Mouse (Mus musculus): ENCODE measurements around the gene Gsdma3. TPM values are rescaled to one million over a fixed set of nuclear protein-coding genes. Genes with fewer than 3 reads are reported as not detected.

Gsdma3 gene
- polyA plus RNA-seq (2014; fragmentation: Nextera tagmentation; extraction: Ambion mirVana): not detected in 2 replicates

DNA sequence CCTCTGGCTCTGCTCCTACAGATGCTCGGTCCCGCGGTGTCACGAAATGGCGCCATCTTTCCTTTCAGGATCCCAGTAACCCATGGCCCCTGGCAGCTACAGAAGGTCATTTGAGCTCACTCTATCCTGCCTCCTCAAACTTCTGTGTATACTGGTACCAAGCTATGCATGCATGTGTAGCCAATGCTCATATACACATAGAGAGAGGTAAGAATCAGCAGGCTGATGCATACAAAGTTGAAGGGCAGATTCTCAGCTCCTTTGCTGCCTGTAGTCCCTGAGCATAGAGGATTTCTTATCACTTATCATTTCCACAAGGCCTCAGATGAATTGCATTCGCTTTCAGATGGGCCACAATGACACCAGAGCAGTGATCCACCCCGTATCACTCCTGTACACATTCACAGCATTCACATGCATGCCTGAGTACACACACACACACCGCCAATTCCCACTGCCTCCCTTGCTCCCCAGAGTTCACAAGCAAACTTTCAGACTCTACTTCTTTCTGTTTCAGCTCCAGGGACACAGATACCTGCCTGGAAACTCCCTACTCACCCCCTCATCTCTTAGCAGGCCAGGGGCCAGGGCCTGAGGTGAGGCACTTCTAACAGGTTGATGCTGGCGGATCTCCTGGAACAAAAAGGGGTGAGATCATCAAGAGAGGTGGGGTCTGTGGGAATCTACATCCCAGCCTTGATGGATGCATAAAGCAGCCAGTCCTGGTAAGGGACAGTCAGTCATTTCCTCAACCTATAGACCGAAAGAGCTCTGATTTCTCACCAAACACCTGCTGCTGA is at the start of gene Gsdma3, which contains the start of gene Gm12355:
Gene Gsdma3, plus strand, starts transcription at position 750 of the 800 bp plus-strand sequence.
Gene Gm12355, minus strand, starts transcription at position 51 of the 800 bp plus-strand sequence.
- Histone ChIP-seq H3K27me3 (ENCODE audit: control insufficient read depth, insufficient read depth, low read length) (no peaks in the 10 kb centered on the region), H3K9ac (ENCODE audit: low read depth, low read length) (no peak within 1 kb of the TSS), H3K4me2 (replicated peaks; ENCODE audit: low read depth, low read length) (no peak within 1 kb of the TSS), H3K4me3 (ENCODE audit: low read length) (no peak within 1 kb of the TSS), H3K4me1 (ENCODE audit: control insufficient read depth, insufficient read depth, low read length) (no peaks in the 10 kb centered on the region), H3K9me3 (ENCODE audit: control insufficient read depth, low read length) (0 out of 2 replicates have a peak, but pooled peaks cover 2% of the 10 kb centered on the region), H3K36me3 (ENCODE audit: control insufficient read depth, insufficient read depth, low read length) (no peaks in the 10 kb centered on the region), H3K27ac (ENCODE audit: low read depth, low read length) (no peak within 1 kb of the TSS)
- no peak for ATAC-seq (ENCODE audit: low FRiP score, low TSS enrichment)
- WGBS: 88% methylated on average over 10 of the region's 10 CpGs

DNA sequence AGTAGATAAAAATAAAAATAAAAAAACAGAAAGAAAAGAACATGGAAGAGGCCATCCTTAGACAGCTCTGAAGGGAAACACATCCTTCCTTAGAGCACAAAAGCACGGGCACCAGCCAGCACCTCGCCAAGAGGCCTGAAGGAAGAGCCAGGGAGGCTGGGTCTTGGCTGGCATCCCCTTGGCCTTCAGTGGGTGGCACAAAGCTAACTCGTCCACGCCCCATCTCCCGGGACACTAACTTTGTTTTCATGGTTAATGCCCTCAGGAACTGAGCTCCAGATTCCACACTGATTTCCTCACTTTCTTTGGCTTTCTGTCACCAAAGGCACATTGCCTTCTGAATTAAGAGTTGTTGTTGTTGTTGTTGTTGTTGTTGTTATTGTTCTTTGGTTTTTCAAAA is 48.4 kb upstream of the Gsdma3 start:
- Histone ChIP-seq H3K4me1 (ENCODE audit: control insufficient read depth, insufficient read depth, low read length) (no peaks in the 10 kb centered on the region), H3K27ac (ENCODE audit: low read depth, low read length) (no peak overlapping the region), H3K27me3 (ENCODE audit: control insufficient read depth, insufficient read depth, low read length) (no peaks in the 10 kb centered on the region), H3K9ac (ENCODE audit: low read depth, low read length) (no peak overlapping the region), H3K9me3 (ENCODE audit: control insufficient read depth, low read length) (no peaks in the 10 kb centered on the region), H3K4me2 (replicated peaks; ENCODE audit: low read depth, low read length) (no peak overlapping the region), H3K36me3 (ENCODE audit: control insufficient read depth, insufficient read depth, low read length) (peaks cover 15% of the 10 kb centered on the region), H3K4me3 (ENCODE audit: low read length) (no peak overlapping the region)
- no peak for ATAC-seq (ENCODE audit: low FRiP score, low TSS enrichment)
- 85% methylated on average over 5 of the region's 5 CpGs for WGBS

DNA sequence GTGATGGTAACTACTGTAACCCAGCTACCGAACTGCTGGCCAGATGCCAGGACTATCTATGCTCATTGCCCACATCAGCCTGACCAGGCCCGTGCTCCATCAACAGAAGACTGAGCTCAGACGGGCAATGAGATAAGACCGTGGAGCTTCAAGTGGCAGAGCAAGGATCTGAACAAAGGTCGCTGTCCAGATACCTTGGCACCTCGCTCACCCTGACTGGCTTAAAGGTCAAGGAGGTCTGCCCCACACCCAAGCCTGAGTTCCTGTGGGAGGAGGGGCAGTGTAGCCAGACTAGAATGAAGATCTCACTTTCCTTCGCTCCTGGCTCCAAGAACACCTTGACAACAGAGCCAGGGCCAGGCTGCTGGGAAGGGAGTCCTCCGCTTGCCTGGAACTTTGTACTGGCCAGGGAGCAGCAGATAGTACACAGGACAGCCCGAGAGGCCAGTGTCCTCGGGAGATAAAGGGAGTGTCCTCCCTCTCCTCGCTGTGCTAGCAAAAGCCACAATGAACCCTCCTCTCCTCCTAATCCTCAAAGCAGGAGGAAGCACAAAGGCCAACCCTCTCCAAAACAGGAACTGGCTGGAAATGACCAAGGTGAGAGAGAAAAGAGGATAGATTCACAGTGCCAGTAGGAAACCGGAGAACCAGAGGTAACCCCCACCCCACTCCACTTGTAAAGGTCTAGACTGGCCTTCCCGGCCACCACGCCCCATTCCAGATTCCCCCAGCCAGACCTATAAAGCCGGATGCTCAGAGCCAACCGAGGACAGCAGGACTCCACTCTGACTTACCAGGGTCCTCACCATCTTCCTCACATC is 45.6 kb upstream of the Gsdma3 start:
- peaks cover 23% of the 10 kb centered on the region for H3K36me3 ChIP-seq (ENCODE audit: control insufficient read depth, insufficient read depth, low read length)
- no peak overlapping the region for H3K9ac ChIP-seq (ENCODE audit: low read depth, low read length)
- H3K9me3 ChIP-seq (ENCODE audit: control insufficient read depth, low read length): no peaks in the 10 kb centered on the region
- WGBS: 79% methylated on average over 16 of the region's 16 CpGs
- no peak overlapping the region for H3K4me3 ChIP-seq (ENCODE audit: low read length)
- ATAC-seq (ENCODE audit: low FRiP score, low TSS enrichment): no peak
- H3K27me3 ChIP-seq (ENCODE audit: control insufficient read depth, insufficient read depth, low read length): no peaks in the 10 kb centered on the region
- no peak overlapping the region for H3K27ac ChIP-seq (ENCODE audit: low read depth, low read length)
- peaks cover 4% of the 10 kb centered on the region for H3K4me1 ChIP-seq (ENCODE audit: control insufficient read depth, insufficient read depth, low read length)
- H3K4me2 ChIP-seq (replicated peaks; ENCODE audit: low read depth, low read length): no peak overlapping the region

DNA sequence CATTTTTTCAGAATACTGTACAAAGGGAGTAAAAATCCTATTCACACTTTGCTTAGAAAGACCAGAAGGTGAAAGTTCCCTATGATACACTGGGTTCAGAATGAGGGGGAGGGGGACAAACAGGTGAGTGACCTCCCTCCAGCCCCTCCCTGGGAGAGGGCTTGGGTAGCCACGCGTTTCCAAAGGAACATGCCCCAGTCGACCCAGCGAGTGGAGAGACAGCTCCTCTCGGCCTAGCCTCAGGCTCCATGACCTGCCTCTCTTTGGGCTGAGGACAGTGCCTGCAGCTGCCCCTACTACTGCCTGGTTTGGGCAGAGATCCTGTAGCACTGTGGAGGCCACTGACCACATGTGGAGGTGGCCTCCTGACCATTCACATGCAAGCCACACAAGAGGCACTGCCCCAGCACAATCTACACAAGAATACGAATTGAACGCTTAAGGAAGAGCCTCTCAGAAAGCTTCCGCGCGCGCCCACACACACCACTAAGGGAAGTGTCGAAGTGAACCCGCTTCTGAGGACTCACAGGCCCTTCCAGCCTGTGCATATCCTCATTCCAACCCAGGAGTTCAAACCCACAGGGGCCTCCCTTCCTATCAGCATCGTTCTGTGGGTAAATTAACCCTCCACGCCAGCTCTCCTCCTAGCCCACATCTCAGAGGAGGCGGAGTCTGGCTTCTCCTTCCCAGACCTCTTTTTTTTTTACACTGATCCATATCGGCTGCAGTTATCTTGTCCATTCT is 44.7 kb upstream of the Gsdma3 start:
- Histone ChIP-seq H3K9me3 (ENCODE audit: control insufficient read depth, low read length) (no peaks in the 10 kb centered on the region), H3K36me3 (ENCODE audit: control insufficient read depth, insufficient read depth, low read length) (peaks cover 23% of the 10 kb centered on the region), H3K27me3 (ENCODE audit: control insufficient read depth, insufficient read depth, low read length) (no peaks in the 10 kb centered on the region), H3K4me1 (ENCODE audit: control insufficient read depth, insufficient read depth, low read length) (peaks cover 11% of the 10 kb centered on the region), H3K27ac (ENCODE audit: low read depth, low read length) (no peak overlapping the region), H3K4me2 (replicated peaks; ENCODE audit: low read depth, low read length) (no peak overlapping the region), H3K4me3 (ENCODE audit: low read length) (no peak overlapping the region), H3K9ac (ENCODE audit: low read depth, low read length) (no peak overlapping the region)
- WGBS: 73% methylated on average over 17 of the region's 17 CpGs
- ATAC-seq (ENCODE audit: low FRiP score, low TSS enrichment): no peak

DNA sequence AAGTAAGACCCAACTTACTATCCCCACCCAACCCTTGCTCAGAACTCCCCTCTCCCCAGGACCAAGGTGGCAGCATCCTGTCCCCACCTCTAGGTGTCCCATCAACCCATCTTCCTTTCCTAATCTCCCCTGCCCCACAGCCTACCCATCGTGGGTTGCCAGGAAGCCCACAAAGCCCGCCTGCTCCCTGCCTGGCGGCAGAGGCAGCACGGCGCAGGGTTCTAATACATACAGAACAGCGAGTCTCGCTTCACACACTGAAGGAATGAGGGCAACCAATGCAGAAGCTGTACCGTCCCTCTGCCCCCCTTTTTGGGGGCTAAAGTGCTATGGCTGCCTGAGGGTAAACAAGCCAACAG is 44.2 kb upstream of the Gsdma3 start:
- peaks cover 23% of the 10 kb centered on the region for H3K36me3 ChIP-seq (ENCODE audit: control insufficient read depth, insufficient read depth, low read length)
- H3K4me2 ChIP-seq (replicated peaks; ENCODE audit: low read depth, low read length): no peak overlapping the region
- no peaks in the 10 kb centered on the region for H3K27me3 ChIP-seq (ENCODE audit: control insufficient read depth, insufficient read depth, low read length)
- no peak for ATAC-seq (ENCODE audit: low FRiP score, low TSS enrichment)
- H3K27ac ChIP-seq (ENCODE audit: low read depth, low read length): no peak overlapping the region
- H3K9ac ChIP-seq (ENCODE audit: low read depth, low read length): no peak overlapping the region
- WGBS: 90% methylated on average over 8 of the region's 8 CpGs
- no peak overlapping the region for H3K4me3 ChIP-seq (ENCODE audit: low read length)
- H3K9me3 ChIP-seq (ENCODE audit: control insufficient read depth, low read length): no peaks in the 10 kb centered on the region
- H3K4me1 ChIP-seq (ENCODE audit: control insufficient read depth, insufficient read depth, low read length): peaks cover 11% of the 10 kb centered on the region

DNA sequence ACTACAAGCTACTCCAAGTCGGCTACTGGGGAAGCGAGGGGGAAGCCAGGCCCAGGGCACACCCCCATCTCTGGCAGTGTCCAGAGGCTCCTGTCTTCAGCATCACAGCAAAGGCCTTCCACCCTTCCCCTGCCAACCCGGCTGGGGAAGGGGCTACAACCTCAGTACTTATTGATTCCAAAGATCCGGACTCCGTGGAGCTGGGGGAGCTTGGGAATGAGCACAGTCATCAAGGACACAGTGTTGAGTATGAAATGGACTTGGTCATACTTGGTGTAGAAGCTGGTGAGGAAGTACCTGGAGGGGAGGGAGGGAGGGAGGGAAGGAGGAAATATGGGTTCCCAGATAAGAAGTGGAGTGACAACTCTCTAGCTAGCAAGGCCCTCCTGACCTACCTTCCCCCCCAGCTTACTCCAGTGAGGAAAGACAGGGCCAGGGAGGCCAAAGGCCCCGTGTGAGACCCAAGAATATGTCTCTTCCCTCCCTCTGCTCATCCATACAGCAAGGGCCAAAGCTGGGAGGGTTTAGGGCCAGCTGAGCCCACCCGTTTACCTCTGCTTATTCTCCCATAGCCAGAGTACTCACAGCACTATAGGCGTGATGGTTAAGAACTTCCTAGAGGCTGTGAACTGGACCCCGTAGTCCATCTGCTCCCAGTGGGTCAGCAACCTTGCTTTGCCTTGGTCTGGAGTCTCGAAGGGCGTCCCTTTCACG is 43.5 kb upstream of the Gsdma3 start:
- Histone ChIP-seq H3K4me2 (replicated peaks; ENCODE audit: low read depth, low read length) (no peak overlapping the region), H3K27me3 (ENCODE audit: control insufficient read depth, insufficient read depth, low read length) (no peaks in the 10 kb centered on the region), H3K9ac (ENCODE audit: low read depth, low read length) (no peak overlapping the region), H3K9me3 (ENCODE audit: control insufficient read depth, low read length) (no peaks in the 10 kb centered on the region), H3K4me3 (ENCODE audit: low read length) (no peak overlapping the region), H3K4me1 (ENCODE audit: control insufficient read depth, insufficient read depth, low read length) (peaks cover 16% of the 10 kb centered on the region), H3K36me3 (ENCODE audit: control insufficient read depth, insufficient read depth, low read length) (peaks cover 23% of the 10 kb centered on the region), H3K27ac (ENCODE audit: low read depth, low read length) (no peak overlapping the region)
- no peak for ATAC-seq (ENCODE audit: low FRiP score, low TSS enrichment)
- WGBS: 90% methylated on average over 12 of the region's 12 CpGs

DNA sequence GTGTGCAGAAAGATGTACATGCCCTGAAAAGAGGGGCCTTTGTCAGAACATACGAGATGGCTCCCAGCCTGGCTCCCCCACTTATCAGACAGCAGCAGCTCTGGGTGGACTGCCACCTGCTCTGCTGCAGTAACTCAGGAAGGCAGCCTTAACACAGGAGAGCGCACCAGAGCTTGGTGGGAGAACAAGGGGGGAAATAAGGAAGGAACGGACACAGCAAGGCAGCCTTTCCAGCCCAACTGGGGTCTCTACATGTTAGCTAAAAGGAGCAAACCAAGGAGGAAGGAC is 43.0 kb upstream of the Gsdma3 start:
- H3K4me2 ChIP-seq (replicated peaks; ENCODE audit: low read depth, low read length): no peak overlapping the region
- no peak for ATAC-seq (ENCODE audit: low FRiP score, low TSS enrichment)
- H3K27me3 ChIP-seq (ENCODE audit: control insufficient read depth, insufficient read depth, low read length): no peaks in the 10 kb centered on the region
- H3K4me1 ChIP-seq (ENCODE audit: control insufficient read depth, insufficient read depth, low read length): peaks cover 21% of the 10 kb centered on the region
- peaks cover 23% of the 10 kb centered on the region for H3K36me3 ChIP-seq (ENCODE audit: control insufficient read depth, insufficient read depth, low read length)
- H3K4me3 ChIP-seq (ENCODE audit: low read length): no peak overlapping the region
- WGBS: 94% methylated on average over 3 of the region's 3 CpGs
- no peak overlapping the region for H3K27ac ChIP-seq (ENCODE audit: low read depth, low read length)
- no peak overlapping the region for H3K9ac ChIP-seq (ENCODE audit: low read depth, low read length)
- no peaks in the 10 kb centered on the region for H3K9me3 ChIP-seq (ENCODE audit: control insufficient read depth, low read length)

DNA sequence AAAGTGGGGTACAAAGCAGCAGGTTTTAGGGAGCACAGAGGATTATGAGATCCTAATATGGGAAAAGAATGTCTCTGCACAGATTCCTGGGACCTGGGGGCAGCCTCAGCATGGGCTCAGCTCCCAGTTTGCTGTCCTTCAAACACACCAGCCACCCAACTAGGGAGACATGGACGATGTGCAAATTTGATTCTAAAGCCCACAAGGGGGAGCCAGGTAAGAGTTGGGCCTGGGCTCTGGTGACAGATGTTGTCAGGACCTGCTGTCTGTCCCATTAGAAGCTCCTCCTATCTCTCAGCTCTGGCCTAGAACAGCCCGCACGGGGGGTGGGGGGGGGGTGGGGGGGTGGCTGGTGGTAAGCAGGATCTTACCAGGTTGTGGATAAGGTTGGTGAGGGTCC is 42.6 kb upstream of the Gsdma3 start:
- Histone ChIP-seq H3K27ac (ENCODE audit: low read depth, low read length) (no peak overlapping the region), H3K9ac (ENCODE audit: low read depth, low read length) (no peak overlapping the region), H3K4me1 (ENCODE audit: control insufficient read depth, insufficient read depth, low read length) (peaks cover 24% of the 10 kb centered on the region), H3K36me3 (ENCODE audit: control insufficient read depth, insufficient read depth, low read length) (peaks cover 23% of the 10 kb centered on the region), H3K27me3 (ENCODE audit: control insufficient read depth, insufficient read depth, low read length) (no peaks in the 10 kb centered on the region), H3K4me2 (replicated peaks; ENCODE audit: low read depth, low read length) (no peak overlapping the region), H3K9me3 (ENCODE audit: control insufficient read depth, low read length) (no peaks in the 10 kb centered on the region), H3K4me3 (ENCODE audit: low read length) (no peak overlapping the region)
- ATAC-seq (ENCODE audit: low FRiP score, low TSS enrichment): no peak
- 28% methylated on average over 3 of the region's 3 CpGs for WGBS

Data from kidney, embryonic 14.5 days (tissue).